ENCODE assay signal across 8 mouse cellular contexts in genomic region chr11:121673629-121674028, GRCm38 (mm10). TPM values are rescaled to one million over a fixed set of nuclear protein-coding genes. Genes with fewer than 3 reads are reported as not detected.
DNase-seq lines count a peak whose midpoint lies in the region; ATAC-seq and TF ChIP-seq lines count a peak whose summit lies in the region.

No protein-coding gene starts in this region.

- ATAC-seq in heart, embryonic 14.5 days (ENCODE audit: insufficient number of reproducible peaks, insufficient read depth, low FRiP score, low read depth), result no peak
- no peak for ATAC-seq in forebrain, embryonic 16.5 days
- no peak for ATAC-seq in liver, postnatal 0 days

- peak overlapping the region; percentile 83 to 85 for H3K27ac ChIP-seq in heart, embryonic 14.5 days (replicated peaks in 1 of 2; ENCODE audit: control insufficient read depth in 1 of 2, insufficient read depth in 1 of 2, low read depth in 2 of 2, low read length in 2 of 2)
- H3K27ac ChIP-seq in MEL (ENCODE audit: control insufficient read depth, low read depth, low read length), result peak overlapping the region; percentile 79
- peak overlapping the region; percentile 73 for H3K27ac ChIP-seq in forebrain, embryonic 16.5 days (ENCODE audit: low read length)
- H3K27ac ChIP-seq in liver, postnatal 0 days (ENCODE audit: low read depth), result peak overlapping the region; percentile 66

- H3K79me2 ChIP-seq in MEL (ENCODE audit: control insufficient read depth, insufficient read depth, low read length, poor library complexity), result no peaks in the 10 kb centered on the region; the same call in 1 of the 2 replicates

- no peak for TF ChIP-seq EP300 in MEL (IDR thresholded peaks at IDR 0.05; ENCODE audit: low read depth in 1 of 2, low read length in 2 of 2)
- no peak for TF ChIP-seq EP300 in liver, postnatal 0 days (IDR thresholded peaks at IDR 0.05; ENCODE audit: low read depth)

- TF ChIP-seq RAD21 in MEL (IDR thresholded peaks at IDR 0.05; ENCODE audit: low read depth, low read length), result no peak

- peak overlapping the region; percentile 78 for H3K4me2 ChIP-seq in heart, embryonic 14.5 days (ENCODE audit: low read length)
- H3K4me2 ChIP-seq in forebrain, embryonic 16.5 days (ENCODE audit: low read length), result peak overlapping the region; percentile 79
- peak overlapping the region; percentile 92 for H3K4me2 ChIP-seq in liver, postnatal 0 days (ENCODE audit: low read depth, low read length)

- H3K9ac ChIP-seq in heart, embryonic 14.5 days (ENCODE audit: low read length), result peak overlapping the region; percentile 55
- peak overlapping the region; percentile 70 for H3K9ac ChIP-seq in MEL (ENCODE audit: control insufficient read depth, low read depth, low read length, poor library complexity, severe bottlenecking)
- peak overlapping the region; percentile 77 for H3K9ac ChIP-seq in forebrain, embryonic 16.5 days (replicated peaks; ENCODE audit: low read depth, low read length)
- H3K9ac ChIP-seq in liver, postnatal 0 days (replicated peaks), result peak overlapping the region; percentile 22; the same call in 1 of the 2 replicates

- peak overlapping the region; percentile 35 to 61 for H3K4me3 ChIP-seq in heart, embryonic 14.5 days (ENCODE audit: control insufficient read depth in 1 of 2, insufficient read depth in 1 of 2, low read depth in 1 of 2, low read length in 2 of 2)
- peak overlapping the region; percentile 54 to 70 for H3K4me3 ChIP-seq in MEL (ENCODE audit: control insufficient read depth in 1 of 2, insufficient read depth in 1 of 2, low read depth in 2 of 2, low read length in 2 of 2)
- peak overlapping the region; percentile 76 for H3K4me3 ChIP-seq in forebrain, embryonic 16.5 days (replicated peaks; ENCODE audit: low read length)
- H3K4me3 ChIP-seq in liver, postnatal 0 days (ENCODE audit: low read depth, low read length), result peak overlapping the region; percentile 63

- no peak for DNase-seq in heart, adult 18-20 months
- DNase-seq in MEL (ENCODE audit: low read depth, low spot score), result no peak
- DNase-seq in liver, postnatal 0 days, result no peak
- no peak for DNase-seq in layer of hippocampus, adult 9-11 months
- DNase-seq in T-cell, adult 2 months (ENCODE audit: low spot score), result no peak
- no peak for DNase-seq in gastrocnemius, postnatal 14 days

- H3K27me3 ChIP-seq in heart, embryonic 14.5 days (ENCODE audit: control insufficient read depth, insufficient read depth, low read length), result no peaks in the 10 kb centered on the region
- no peaks in the 10 kb centered on the region for H3K27me3 ChIP-seq in MEL (ENCODE audit: control insufficient read depth in 1 of 2, insufficient read depth in 2 of 2, low read length in 2 of 2)
- no peaks in the 10 kb centered on the region for H3K27me3 ChIP-seq in forebrain, embryonic 16.5 days (replicated peaks; ENCODE audit: control insufficient read depth, insufficient read depth, low read length)
- no peaks in the 10 kb centered on the region for H3K27me3 ChIP-seq in liver, postnatal 0 days (ENCODE audit: insufficient read depth, low read length)

- no peaks in the 10 kb centered on the region for H3K9me3 ChIP-seq in heart, embryonic 14.5 days (ENCODE audit: control insufficient read depth, low read length)
- H3K9me3 ChIP-seq in MEL (replicated peaks; ENCODE audit: insufficient read depth, low read length), result no peaks in the 10 kb centered on the region
- H3K9me3 ChIP-seq in forebrain, embryonic 16.5 days (ENCODE audit: control insufficient read depth, low read length), result no peaks in the 10 kb centered on the region
- H3K9me3 ChIP-seq in liver, postnatal 0 days (ENCODE audit: low read length), result no peaks in the 10 kb centered on the region

- no peak for TF ChIP-seq POLR2A in MEL (IDR thresholded peaks at IDR 0.05; ENCODE audit: control insufficient read depth in 1 of 2, insufficient read depth in 1 of 2, low read depth in 1 of 2, low read length in 2 of 2, poor library complexity in 1 of 2)

- WGBS in heart, embryonic 14.5 days, result 70% methylated on average over 7 of the region's 7 CpGs
- WGBS in forebrain, embryonic 16.5 days, result 74% methylated on average over 7 of the region's 7 CpGs
- WGBS in liver, postnatal 0 days (ENCODE audit: insufficient replicate concordance), result 52% methylated on average over 7 of the region's 7 CpGs

- H3K36me3 ChIP-seq in heart, embryonic 14.5 days (ENCODE audit: control insufficient read depth, insufficient read depth, low read length), result peaks cover 13% of the 10 kb centered on the region; the same call in 1 of the 2 replicates
- peaks cover 0 to 9% of the 10 kb centered on the region in 2 experiments; a peak in 2 of 4 replicates for H3K36me3 ChIP-seq in MEL (ENCODE audit: control insufficient read depth in 1 of 2, insufficient read depth in 2 of 2, low read length in 2 of 2)
- H3K36me3 ChIP-seq in forebrain, embryonic 16.5 days (ENCODE audit: control insufficient read depth, insufficient read depth), result no peaks in the 10 kb centered on the region
- no peaks in the 10 kb centered on the region; the same call in 1 of the 2 replicates for H3K36me3 ChIP-seq in liver, postnatal 0 days (replicated peaks; ENCODE audit: insufficient read depth, low read length)

- intact Hi-C loops in gastrocnemius, postnatal 14 days (cut with DNase I; ENCODE audit: low total_unique reads), result no loop called here

- no peak for TF ChIP-seq CTCF in MEL (IDR thresholded peaks at IDR 0.05 in 2 of 3, conservative IDR thresholded peaks at IDR 0.05 in 1 of 3; ENCODE audit: control insufficient read depth in 1 of 3, insufficient read depth in 1 of 3, low read depth in 2 of 3, low read length in 3 of 3, poor library complexity in 1 of 3, severe bottlenecking in 1 of 3)
- no peak for TF ChIP-seq CTCF in liver, postnatal 0 days (IDR thresholded peaks at IDR 0.05; ENCODE audit: low read depth)

- peaks cover 4 to 9% of the 10 kb centered on the region in 2 experiments for H3K4me1 ChIP-seq in heart, embryonic 14.5 days (ENCODE audit: control insufficient read depth in 2 of 2, insufficient read depth in 2 of 2, low read length in 2 of 2)
- peaks cover 6 to 8% of the 10 kb centered on the region in 2 experiments for H3K4me1 ChIP-seq in MEL (ENCODE audit: control insufficient read depth in 1 of 2, insufficient read depth in 2 of 2, low read length in 2 of 2)
- H3K4me1 ChIP-seq in forebrain, embryonic 16.5 days (replicated peaks; ENCODE audit: control insufficient read depth, insufficient read depth, low read length), result peaks cover 9% of the 10 kb centered on the region; the same call in 1 of the 2 replicates
- peaks cover 7% of the 10 kb centered on the region; the same call in 1 of the 2 replicates for H3K4me1 ChIP-seq in liver, postnatal 0 days (ENCODE audit: insufficient read depth)

TF ChIP-seq in MEL, 35 proteins besides CTCF, POLR2A, EP300 and RAD21:
- TF ChIP-seq GATA1 (IDR thresholded peaks at IDR 0.05; ENCODE audit: low read depth, low read length), result peak; percentile 2; the same call in 1 of the 2 replicates
- no peak for TF ChIP-seq TCF12 (IDR thresholded peaks at IDR 0.05; ENCODE audit: low read depth, low read length)

RNA-seq across cellular contexts. Expression of gene B3gntl1, which starts 0.7 kb away (rescaled TPM):
- polyA plus RNA-seq in heart, embryonic 14.5 days (2014; fragmentation: Nextera tagmentation; extraction: Ambion mirVana), result 6.3 and 7.0 TPM in 2 replicates
- 1 to 10 TPM; 3.9 to 4.5 TPM for total RNA-seq in heart, adult 18-20 months (2021)
- total RNA-seq in MEL (2012; rRNA removed), result 3.6 and 4.7 TPM in 2 replicates
- polyA plus RNA-seq in MEL (2012; ENCODE audit: insufficient read depth in 1 of 2, insufficient read length in 2 of 2, low read depth in 1 of 2, low replicate concordance in 2 of 2, missing spikeins in 1 of 2), result 1 to 10 TPM in 1 of 2 experiments, not detected in 1; 5.6 TPM
- polyA plus RNA-seq in forebrain, embryonic 16.5 days (2015; fragmentation: Nextera tagmentation; extraction: Ambion mirVana), result 7.4 and 7.8 TPM in 2 replicates
- polyA plus RNA-seq in liver, postnatal 0 days (2015; fragmentation: Nextera tagmentation; extraction: Ambion mirVana), result 1.1 and 1.5 TPM in 2 replicates
- 1 to 10 TPM; 2.3 to 2.8 TPM for total RNA-seq in gastrocnemius, postnatal 14 days (2021)

RNA-seq across cellular contexts. Expression of gene Metrnl, which starts 27.7 kb away (rescaled TPM):
- polyA plus RNA-seq in heart, embryonic 14.5 days (2014; fragmentation: Nextera tagmentation; extraction: Ambion mirVana), result 18.1 and 20.1 TPM in 2 replicates
- total RNA-seq in heart, adult 18-20 months (2021), result 10 to 100 TPM; 14.9 to 19.8 TPM
- 2.7 TPM in 2 replicates for total RNA-seq in MEL (2012; rRNA removed)
- polyA plus RNA-seq in MEL (2012; ENCODE audit: insufficient read depth in 1 of 2, insufficient read length in 2 of 2, low read depth in 1 of 2, low replicate concordance in 2 of 2, missing spikeins in 1 of 2), result 1 to 10 TPM in 1 of 2 experiments, not detected in 1; 2.9 TPM
- 6.0 and 6.3 TPM in 2 replicates for polyA plus RNA-seq in forebrain, embryonic 16.5 days (2015; fragmentation: Nextera tagmentation; extraction: Ambion mirVana)
- polyA plus RNA-seq in liver, postnatal 0 days (2015; fragmentation: Nextera tagmentation; extraction: Ambion mirVana), result 4.7 and 6.7 TPM in 2 replicates
- total RNA-seq in gastrocnemius, postnatal 14 days (2021), result 10 to 100 TPM in 1 of 2 experiments, 1 to 10 TPM in 1; 8.9 to 15.3 TPM

Comparison
In these comparisons a context has a peak if more than half of its experiments do, and no peak if none do; other contexts are left out.
1. H3K9ac ChIP-seq: peak in every context shown above with its lines; median percentile 77 in forebrain, embryonic 16.5 days; 70 in MEL; 55 in heart, embryonic 14.5 days; 22 in liver, postnatal 0 days.